Mouse (Mus musculus) inflammation-experienced regulatory T-cells, adult 6 months (primary cell): ENCODE data around the gene Hoxd1. TPM values are rescaled to one million over a fixed set of nuclear protein-coding genes. Genes with fewer than 3 reads are reported as not detected.

ENCODE experiments used
- ATAC-seq: one replicate; pipeline ENCODE4 v1.8.0; 2017
- polyA plus RNA-seq, 3 experiments: library from polyadenylated mRNA; unstranded; fragments of 100-300 nt; shearing (Covaris generic); gene quantifications; one replicate each; pipeline ENCODE4 v1.2.1; 2017

Gene Hoxd1
- polyA plus RNA-seq, 3 experiments from 2014 or later = not detected

GRCm38 (mm10) chr2:74749337-74750121 lies 13.3 kb upstream of the Hoxd1 start:
- peak; percentile 82 for ATAC-seq

- ATAC-seq = no peak
Observed at GRCm38 (mm10) chr2:74750731-74751250, 12.0 kb upstream of the Hoxd1 start.

- ATAC-seq = no peak
Observed at GRCm38 (mm10) chr2:74751861-74752260, 10.9 kb upstream of the Hoxd1 start.

- no peak for ATAC-seq
Observed at GRCm38 (mm10) chr2:74752431-74753174, 10.2 kb upstream of the Hoxd1 start.

DNA sequence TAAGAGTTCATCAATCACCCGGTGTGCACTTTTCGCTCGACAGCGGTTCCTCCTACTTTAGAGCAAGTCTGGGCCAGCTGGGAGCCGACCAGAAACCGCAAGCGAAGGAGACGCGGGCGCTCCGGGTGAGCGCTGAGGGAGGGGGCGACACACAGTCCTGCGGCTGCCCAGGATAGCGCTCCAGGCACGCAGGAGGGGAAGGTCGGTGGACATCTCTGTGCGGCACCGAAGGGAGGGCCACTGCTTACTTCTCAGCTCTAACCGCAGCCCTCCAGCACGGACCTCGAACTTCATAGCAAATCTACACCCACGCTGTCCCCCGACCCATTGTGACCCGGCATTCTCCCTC lies 9.6 kb upstream of the Hoxd1 start:
- ATAC-seq = no peak

GRCm38 (mm10) chr2:74753711-74754110 lies 9.1 kb upstream of the Hoxd1 start:
- no peak for ATAC-seq

DNA sequence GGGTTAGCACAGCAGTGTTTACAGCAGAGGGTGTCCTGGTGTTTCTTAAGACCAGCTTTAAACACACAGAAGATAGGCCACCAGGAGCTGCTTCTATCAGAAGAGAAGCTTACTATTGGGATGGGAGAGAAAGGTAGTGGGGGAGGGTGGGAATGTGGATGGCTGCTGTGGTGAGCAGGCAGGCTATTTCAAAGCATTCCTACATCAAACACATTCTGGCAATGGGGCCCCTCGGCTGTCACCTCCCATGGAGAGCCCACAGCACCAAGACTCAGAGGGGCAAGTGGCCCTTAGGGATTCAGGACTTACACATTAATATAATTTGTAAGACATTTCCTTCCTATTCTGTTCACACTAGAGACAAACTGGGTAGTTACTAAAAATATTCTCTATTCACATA lies 2.6 kb upstream of the Hoxd1 start:
- no peak for ATAC-seq

GRCm38 (mm10) chr2:74761941-74762340 lies 839 bp upstream of the Hoxd1 start:
- ATAC-seq = no peak

- ATAC-seq = no peak
Observed at GRCm38 (mm10) chr2:74763245-74763735, 510 bp downstream of the Hoxd1 start.

- no peak for ATAC-seq
Observed at GRCm38 (mm10) chr2:74763976-74764375, 1.2 kb downstream of the Hoxd1 start.

- no peak for ATAC-seq
Observed at GRCm38 (mm10) chr2:74774359-74774758, 11.6 kb downstream of the Hoxd1 start.

DNA sequence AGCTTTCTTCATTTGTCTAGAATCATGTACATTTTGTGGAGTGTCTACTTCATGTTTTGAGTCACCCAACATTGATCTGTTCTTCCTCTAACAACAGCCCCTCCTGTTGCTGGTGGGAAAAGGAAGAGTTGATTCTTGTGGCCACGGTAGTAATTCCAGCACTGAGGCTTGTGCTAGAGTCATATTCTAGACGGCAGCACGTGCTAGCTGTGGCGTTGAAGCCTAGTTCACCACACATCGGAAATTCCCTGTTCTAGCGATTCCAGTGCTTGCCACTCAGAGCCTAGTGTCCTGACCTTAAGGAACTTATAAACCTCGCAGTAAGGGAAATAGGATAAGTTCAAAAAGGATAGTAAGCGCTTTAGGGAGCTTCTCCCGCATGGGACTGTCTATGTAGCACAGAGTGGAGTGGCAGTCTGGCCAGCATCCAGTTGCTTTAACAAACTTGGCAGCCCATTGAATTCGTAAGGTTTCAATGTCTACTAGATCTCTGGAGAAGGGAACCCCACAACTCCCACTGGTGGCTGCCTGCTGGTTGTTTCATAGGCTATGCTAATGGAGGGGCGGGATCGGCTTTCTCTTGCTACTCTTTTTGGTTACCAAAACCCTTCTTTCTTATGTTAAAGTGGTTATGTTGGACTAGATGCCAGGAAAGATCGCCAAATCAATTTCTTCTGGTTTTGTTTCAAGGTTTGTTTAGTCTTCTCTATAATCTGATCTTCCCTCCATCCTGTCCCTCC lies 14.9 kb downstream of the Hoxd1 start:
- ATAC-seq = no peak

- ATAC-seq = no peak
Observed at GRCm38 (mm10) chr2:74781386-74781785, 18.6 kb downstream of the Hoxd1 start.

GRCm38 (mm10) chr2:74795531-74795930 lies 32.8 kb downstream of the Hoxd1 start:
- ATAC-seq = no peak

- ATAC-seq = no peak
Observed at GRCm38 (mm10) chr2:74808431-74808830, 45.7 kb downstream of the Hoxd1 start.

Other genes starting within 250 kb of the Hoxd1 start
- gene Lnpk, start 183.5 kb upstream of the Hoxd1 start, polyA plus RNA-seq = 10 to 100 TPM; 31.1 to 45.4 (median 39.3) TPM
- gene Evx2, start 103.4 kb upstream of the Hoxd1 start, polyA plus RNA-seq = not detected
- not detected for gene Hoxd13, start 94.7 kb upstream of the Hoxd1 start, polyA plus RNA-seq
- gene Hoxd12, start 88.0 kb upstream of the Hoxd1 start, polyA plus RNA-seq = not detected
- gene Hoxd11, start 83.4 kb upstream of the Hoxd1 start, polyA plus RNA-seq = under 1 TPM in 1 of 3 experiments, not detected in 2; 0.11 TPM
- gene Hoxd10, start 71.1 kb upstream of the Hoxd1 start, polyA plus RNA-seq = not detected
- gene Hoxd9, start 65.3 kb upstream of the Hoxd1 start, polyA plus RNA-seq = not detected
- not detected for gene Hoxd8, start 58.4 kb upstream of the Hoxd1 start, polyA plus RNA-seq
- gene Hoxd3, start 51.1 kb upstream of the Hoxd1 start, polyA plus RNA-seq = not detected
- gene Hoxd4, start 51.1 kb upstream of the Hoxd1 start, polyA plus RNA-seq = not detected
- not detected for gene Gm28230, start 36.3 kb upstream of the Hoxd1 start, polyA plus RNA-seq
- 10 to 100 TPM; 11.5 to 19.3 (median 17.4) TPM for gene Mtx2, start 62.8 kb downstream of the Hoxd1 start, polyA plus RNA-seq